Mouse (Mus musculus) embryonic fibroblast, embryonic 13.5 days (primary cell): ENCODE measurements around the gene Qrfpr.

Source experiments
- CTCF ChIP-seq: IDR thresholded peaks from 2 replicates; pipeline ENCODE4 v1.5.1; 2011; ENCODE audit warnings: mild to moderate bottlenecking, control low read depth, low read length, moderate library complexity, borderline replicate concordance; ENCODE audit not compliant: insufficient read depth
- POLR2A ChIP-seq: IDR thresholded peaks from 2 replicates; pipeline ENCODE4 v1.6.1; 2011; ENCODE audit warnings: low read depth, mild to moderate bottlenecking, control low read depth, low read length, moderate library complexity

DNA sequence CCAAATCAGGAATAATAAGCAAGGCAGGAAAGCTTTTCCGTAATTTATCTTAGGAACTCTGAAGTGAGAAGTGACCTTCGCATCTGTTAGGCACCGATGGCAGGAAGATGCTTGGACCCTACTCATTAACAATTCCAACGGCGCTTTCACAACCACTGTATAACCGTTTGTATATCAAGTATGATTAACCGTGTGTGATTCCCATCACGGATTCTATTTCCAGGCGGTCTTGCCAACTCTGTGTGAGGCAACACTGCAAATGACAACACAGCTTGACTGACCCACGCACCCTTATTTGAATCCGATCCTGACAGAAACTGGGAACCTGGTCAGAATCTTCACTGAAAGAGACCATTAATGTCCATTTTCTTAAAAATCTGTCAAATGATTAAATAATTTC, 41.8 kb upstream of the Qrfpr start:
- TF ChIP-seq CTCF: no peak
- no peak for TF ChIP-seq POLR2A
